Mouse (Mus musculus) cerebellum, adult 2 months (tissue): ENCODE measurements around the gene Itga2b. TPM values are rescaled to one million over a fixed set of nuclear protein-coding genes. Genes with fewer than 3 reads are reported as not detected.

Experiments used
- DNase-seq, 2 experiments: peaks; one replicate each; pipeline ENCODE4 v3.0.0; 2021
- H3K27ac ChIP-seq: fragments of 200-500 bp; 2 replicates; pipeline ENCODE4 v1.5.1; 2012; ENCODE audit warnings: low read length, control low read depth, inconsistent platforms; ENCODE audit not compliant: insufficient read depth
- H3K27me3 ChIP-seq: fragments of 200-500 bp; 2 replicates; pipeline ENCODE4 v1.6.1; 2012; ENCODE audit warnings: inconsistent platforms, mild to moderate bottlenecking, low read length, moderate library complexity; ENCODE audit not compliant: control insufficient read depth, insufficient read depth
- H3K4me1 ChIP-seq: fragments of 200-500 bp; 2 replicates; pipeline ENCODE4 v1.6.1; 2011; ENCODE audit warnings: low read length; ENCODE audit not compliant: control insufficient read depth, insufficient read depth
- H3K4me3 ChIP-seq: fragments of 200-500 bp; replicated peaks from 2 replicates; pipeline ENCODE3; 2011; ENCODE audit warnings: mild to moderate bottlenecking, low read depth, low read length, control low read depth; ENCODE audit not compliant: insufficient read depth
- CTCF ChIP-seq: fragments of 200-500 bp; IDR thresholded peaks from 2 replicates; pipeline ENCODE4 v1.5.1; 2011; ENCODE audit warnings: low read depth, mild to moderate bottlenecking, control low read depth, low read length, moderate library complexity, borderline replicate concordance; ENCODE audit not compliant: insufficient read depth
- POLR2A ChIP-seq: fragments of 200-500 bp; IDR thresholded peaks from 2 replicates; pipeline ENCODE4 v1.6.1; 2011; ENCODE audit warnings: low read length, control low read depth, borderline replicate concordance; ENCODE audit not compliant: insufficient read depth
- WGBS: fragments of 180-500 bp; shearing (Covaris S2); methylation state at CpG from one replicate; pipeline ENCODE4 v1.1.7; 2018; 5-methylcytosine and 5-hydroxymethylcytosine counted together
- polyA plus RNA-seq: library from polyadenylated mRNA; depleted of rRNA; stranded (reverse); fragments of >200 nt; gene quantifications from 2 replicates; pipeline ENCODE4 v1.2.3, GENCODE M21; 2012

Gene Itga2b
- polyA plus RNA-seq, 1 experiment = 4.0 TPM

DNA sequence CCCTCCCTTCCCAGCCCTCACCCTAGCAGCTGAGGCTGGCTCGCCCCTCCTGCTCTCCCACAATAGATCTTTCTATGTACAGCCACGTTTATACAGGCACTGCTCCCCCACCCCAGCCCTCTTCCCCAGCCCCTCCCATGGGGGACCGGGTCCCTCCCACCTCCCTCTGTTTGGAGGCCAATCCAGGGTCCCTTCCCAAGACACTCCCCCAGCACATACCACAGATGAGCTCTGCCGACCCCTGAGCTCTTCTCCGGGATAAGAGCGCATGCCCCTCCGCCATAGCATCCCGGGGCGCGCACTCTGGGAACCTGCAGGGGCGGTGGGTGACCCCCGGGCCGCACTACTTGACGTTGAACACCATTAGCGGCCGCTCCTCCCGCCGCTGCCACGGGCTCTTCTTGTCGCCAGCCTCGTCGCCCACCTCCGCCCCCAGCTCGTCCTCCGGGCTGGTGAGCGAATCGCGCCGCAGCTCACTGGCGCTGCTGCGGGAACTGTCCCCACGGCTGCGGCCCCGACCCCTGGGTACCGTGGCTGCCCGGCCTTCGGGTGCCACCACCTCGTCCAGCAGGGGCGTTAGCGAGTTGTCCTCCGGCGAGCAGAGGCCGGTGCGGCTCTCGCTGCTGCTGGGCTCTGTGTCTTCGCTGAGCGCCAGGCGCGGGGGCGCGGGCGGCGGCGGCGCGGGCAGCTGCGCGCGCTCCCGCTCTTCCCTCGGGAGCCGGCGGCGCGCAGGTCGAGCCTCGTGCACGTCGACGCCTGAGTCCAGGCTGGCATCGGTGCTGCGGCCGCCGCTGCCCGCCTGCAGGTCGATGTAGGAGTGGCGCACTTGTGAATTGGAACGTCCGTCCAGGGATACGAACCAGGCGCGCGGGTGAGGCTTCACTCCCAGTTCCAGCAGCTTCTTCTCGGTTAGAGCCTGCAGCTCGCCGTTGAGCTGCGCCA, 32.5 kb downstream of the Itga2b start:
- Histone ChIP-seq H3K27ac (peak overlapping the region; percentile 86), H3K4me1 (peaks cover 55% of the 10 kb centered on the region), H3K4me3 (peak overlapping the region; percentile 48), H3K27me3 (no peaks in the 10 kb centered on the region)
- WGBS = 20% methylated on average over 87 of the region's 87 CpGs
- DNase-seq = peak; percentile 58 to 69
- no peak for TF ChIP-seq POLR2A
- TF ChIP-seq CTCF = peak; percentile 7; the same call in 1 of the 2 replicates

DNA sequence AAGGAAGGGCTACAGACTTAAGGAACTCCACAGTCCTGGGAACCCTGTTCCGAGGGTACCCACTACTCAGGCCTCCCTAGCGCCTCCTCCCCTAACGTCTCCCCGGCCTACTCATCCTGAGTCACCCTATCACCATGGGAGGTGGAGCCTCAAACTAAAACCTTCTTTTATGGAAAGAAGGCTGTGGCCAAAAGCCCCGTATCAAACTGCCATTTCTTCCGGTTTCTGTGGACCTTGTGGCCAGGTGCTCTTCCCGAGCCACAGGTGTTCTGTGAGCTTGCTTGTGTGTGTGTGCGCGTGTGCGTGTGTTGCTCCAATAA, 33.5 kb downstream of the Itga2b start:
- peaks cover 59% of the 10 kb centered on the region for H3K4me1 ChIP-seq
- TF ChIP-seq CTCF (no peak), POLR2A (no peak)
- no peak overlapping the region for H3K4me3 ChIP-seq
- H3K27ac ChIP-seq = no peak overlapping the region
- no peaks in the 10 kb centered on the region for H3K27me3 ChIP-seq
- WGBS = 77% methylated on average over 10 of the region's 10 CpGs
- no peak for DNase-seq

DNA sequence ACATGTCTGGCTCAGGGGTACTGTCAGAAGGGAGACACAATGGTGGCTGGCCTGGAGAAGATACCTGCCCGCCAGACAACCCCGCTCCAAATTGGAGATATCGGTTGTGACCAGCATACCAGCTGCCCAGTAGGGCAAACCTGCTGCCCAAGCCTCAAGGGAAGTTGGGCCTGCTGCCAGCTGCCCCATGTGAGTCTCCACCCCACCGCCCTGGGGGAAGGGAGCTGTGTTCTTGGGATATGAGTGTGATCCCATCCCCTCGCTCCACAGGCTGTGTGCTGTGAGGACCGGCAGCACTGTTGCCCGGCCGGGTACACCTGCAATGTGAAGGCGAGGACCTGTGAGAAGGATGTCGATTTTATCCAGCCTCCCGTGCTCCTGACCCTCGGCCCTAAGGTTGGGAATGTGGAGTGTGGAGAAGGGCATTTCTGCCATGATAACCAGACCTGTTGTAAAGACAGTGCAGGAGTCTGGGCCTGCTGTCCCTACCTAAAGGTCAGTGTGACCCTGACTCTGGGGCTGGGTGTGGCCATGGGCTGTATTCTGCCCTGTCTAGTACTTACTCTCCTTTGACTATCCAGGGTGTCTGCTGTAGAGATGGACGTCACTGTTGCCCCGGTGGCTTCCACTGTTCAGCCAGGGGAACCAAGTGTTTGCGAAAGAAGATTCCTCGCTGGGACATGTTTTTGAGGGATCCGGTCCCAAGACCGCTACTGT, 34.0 kb downstream of the Itga2b start:
- no peak overlapping the region for H3K27ac ChIP-seq
- peaks cover 63% of the 10 kb centered on the region for H3K4me1 ChIP-seq
- DNase-seq = peak; percentile 48 to 57
- 69% methylated on average over 18 of the region's 18 CpGs for whole genome bisulfite sequencing
- TF ChIP-seq CTCF = no peak
- no peak for TF ChIP-seq POLR2A
- H3K27me3 ChIP-seq = no peaks in the 10 kb centered on the region
- no peak overlapping the region for H3K4me3 ChIP-seq

DNA sequence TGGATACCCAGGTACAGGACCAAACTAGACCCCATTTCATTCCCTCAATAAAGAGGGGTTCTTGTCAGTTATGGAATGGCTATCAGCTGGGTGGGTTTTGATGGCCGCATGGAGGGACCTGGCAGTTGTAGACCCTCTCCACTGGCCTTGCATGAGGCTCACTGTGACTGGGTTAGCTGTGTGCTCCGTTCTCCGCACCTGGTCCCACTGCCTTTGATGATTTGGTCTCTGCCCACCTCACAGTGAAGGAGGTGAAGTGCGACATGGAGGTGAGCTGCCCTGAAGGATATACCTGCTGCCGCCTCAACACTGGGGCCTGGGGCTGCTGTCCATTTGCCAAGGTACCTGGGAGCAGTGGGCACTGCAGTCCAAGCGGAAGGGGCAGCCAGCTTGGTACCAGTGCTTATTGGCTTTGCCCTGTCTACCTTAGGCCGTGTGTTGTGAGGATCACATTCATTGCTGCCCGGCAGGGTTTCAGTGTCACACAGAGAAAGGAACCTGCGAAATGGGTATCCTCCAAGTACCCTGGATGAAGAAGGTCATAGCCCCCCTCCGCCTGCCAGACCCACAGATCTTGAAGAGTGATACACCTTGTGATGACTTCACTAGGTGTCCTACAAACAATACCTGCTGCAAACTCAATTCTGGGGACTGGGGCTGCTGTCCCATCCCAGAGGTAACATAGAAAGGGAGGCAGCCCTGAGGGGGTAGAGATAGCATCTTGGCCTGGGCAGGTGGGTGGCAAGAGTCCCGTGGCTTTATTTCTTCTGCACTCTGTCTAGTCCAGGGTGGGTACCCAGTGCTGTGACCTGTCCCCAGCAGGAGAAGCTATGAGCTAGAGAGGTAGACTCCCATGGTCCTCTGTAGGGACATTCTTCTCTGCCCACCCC, 34.9 kb downstream of the Itga2b start:
- Histone ChIP-seq H3K27me3 (no peaks in the 10 kb centered on the region), H3K4me1 (peaks cover 62% of the 10 kb centered on the region), H3K4me3 (no peak overlapping the region), H3K27ac (no peak overlapping the region)
- TF ChIP-seq CTCF (no peak), POLR2A (no peak)
- DNase-seq = peak in 1 of 2 experiments; percentile 29
- 85% methylated on average over 11 of the region's 11 CpGs for WGBS

DNA sequence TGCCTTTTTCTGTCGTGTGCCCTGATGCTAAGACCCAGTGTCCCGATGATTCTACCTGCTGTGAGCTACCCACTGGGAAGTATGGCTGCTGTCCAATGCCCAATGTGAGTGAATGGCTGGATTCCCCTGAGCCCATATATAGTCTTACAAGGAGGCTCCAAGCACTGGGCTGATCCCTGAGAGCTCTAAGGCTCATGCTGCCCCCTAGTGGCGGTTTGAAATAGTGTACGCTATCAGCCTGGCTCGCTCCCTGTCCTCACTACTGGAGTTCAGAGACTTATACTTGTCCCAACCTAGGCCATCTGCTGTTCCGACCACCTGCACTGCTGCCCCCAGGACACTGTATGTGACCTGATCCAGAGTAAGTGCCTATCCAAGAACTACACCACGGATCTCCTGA, 35.5 kb downstream of the Itga2b start:
- Histone ChIP-seq H3K27me3 (no peaks in the 10 kb centered on the region), H3K4me1 (peaks cover 55% of the 10 kb centered on the region), H3K27ac (no peak overlapping the region), H3K4me3 (no peak overlapping the region)
- TF ChIP-seq POLR2A (no peak), CTCF (peak; percentile 86)
- DNase-seq = peak; percentile 86 to 91
- WGBS = 3% methylated on average over 7 of the region's 7 CpGs

DNA sequence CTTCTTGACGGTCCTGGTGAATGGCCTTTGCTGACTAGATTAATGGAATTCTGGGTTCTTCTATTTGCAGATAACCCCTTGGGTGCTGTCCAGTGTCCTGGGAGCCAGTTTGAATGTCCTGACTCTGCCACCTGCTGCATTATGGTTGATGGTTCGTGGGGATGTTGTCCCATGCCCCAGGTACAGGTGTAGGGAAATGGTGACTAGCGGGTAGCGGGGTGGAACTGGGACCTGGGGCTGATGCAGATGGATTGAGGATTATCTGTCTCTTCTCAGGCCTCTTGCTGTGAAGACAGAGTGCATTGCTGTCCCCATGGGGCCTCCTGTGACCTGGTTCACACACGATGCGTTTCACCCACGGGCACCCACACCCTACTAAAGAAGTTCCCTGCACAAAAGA, 36.1 kb downstream of the Itga2b start:
- H3K27me3 ChIP-seq = no peaks in the 10 kb centered on the region
- DNase-seq = no peak
- no peak for TF ChIP-seq CTCF
- TF ChIP-seq POLR2A = no peak
- peaks cover 50% of the 10 kb centered on the region for H3K4me1 ChIP-seq
- WGBS = 57% methylated on average over 7 of the region's 7 CpGs
- H3K4me3 ChIP-seq = no peak overlapping the region
- H3K27ac ChIP-seq = no peak overlapping the region

DNA sequence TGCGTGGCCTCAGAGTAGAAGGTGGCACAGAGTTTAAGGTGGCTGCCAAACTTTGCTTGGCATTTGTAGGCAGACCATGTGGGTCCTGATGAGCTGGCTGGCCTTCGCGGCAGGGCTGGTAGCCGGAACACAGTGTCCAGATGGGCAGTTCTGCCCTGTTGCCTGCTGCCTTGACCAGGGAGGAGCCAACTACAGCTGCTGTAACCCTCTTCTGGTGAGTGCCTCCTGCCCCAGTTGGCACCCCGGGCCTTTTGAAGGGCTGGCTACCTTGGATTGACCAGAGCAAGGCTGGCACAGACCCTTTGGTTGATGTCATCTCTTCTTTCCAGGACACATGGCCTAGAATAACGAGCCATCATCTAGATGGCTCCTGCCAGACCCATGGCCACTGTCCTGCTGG, 37.0 kb downstream of the Itga2b start:
- Histone ChIP-seq H3K4me1 (peaks cover 41% of the 10 kb centered on the region), H3K27me3 (no peaks in the 10 kb centered on the region), H3K4me3 (no peak overlapping the region), H3K27ac (peak overlapping the region; percentile 16)
- TF ChIP-seq CTCF (no peak), POLR2A (no peak)
- DNase-seq = peak; percentile 78 to 87
- 7% methylated on average over 6 of the region's 6 CpGs for whole genome bisulfite sequencing
